Mouse (Mus musculus): ENCODE results near the gene Mgat1.

DNA sequence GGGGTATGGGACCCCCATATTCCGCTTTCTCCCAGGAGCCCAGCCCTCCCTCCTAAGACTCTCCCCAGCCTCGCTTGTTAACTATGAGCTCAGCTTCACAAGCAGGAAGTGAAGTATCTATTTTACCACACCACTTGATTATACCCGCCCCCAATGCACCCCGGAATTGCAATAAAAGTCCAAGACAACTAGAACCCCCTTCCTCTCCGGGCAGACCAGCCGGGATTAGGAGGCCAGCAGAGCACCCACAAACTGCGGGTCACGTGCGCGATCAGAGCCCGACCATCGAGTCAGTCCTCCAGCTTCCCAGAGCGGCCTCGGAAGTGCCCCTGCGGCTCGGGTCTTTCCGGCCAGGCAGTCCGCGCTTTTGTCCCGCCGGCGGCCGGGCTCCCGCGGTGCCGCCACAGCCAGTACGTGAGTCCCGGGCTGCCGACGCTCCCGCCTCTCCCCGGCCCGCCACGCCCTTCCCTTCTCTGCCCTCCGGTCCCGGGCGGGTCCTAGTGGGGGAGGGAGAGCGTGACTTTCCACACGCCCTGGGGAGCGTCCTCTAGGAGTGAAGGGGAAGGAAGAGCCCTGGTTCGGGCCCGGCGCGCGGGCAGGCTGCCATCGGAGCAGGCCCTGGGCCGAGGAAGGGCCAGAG lies 40.7 kb upstream of the Mgat1 start, which contains the start of gene Zfp62:
- no peak for TF ChIP-seq CTCF (IDR thresholded peaks at IDR 0.05; ENCODE audit: low read depth, low read length)
- TF ChIP-seq POLR2A (IDR thresholded peaks at IDR 0.05; ENCODE audit: borderline replicate concordance, low read depth, low read length), result no peak

All from bone marrow macrophage, adult 2 months (primary cell).